Mouse (Mus musculus): Measurements from ENCODE around the gene Pnpla5. TPM values are rescaled to one million over a fixed set of nuclear protein-coding genes. Genes with fewer than 3 reads are reported as not detected.

The Pnpla5 gene
- polyA plus RNA-seq, 1 experiment from 2014 or later: not detected

DNA sequence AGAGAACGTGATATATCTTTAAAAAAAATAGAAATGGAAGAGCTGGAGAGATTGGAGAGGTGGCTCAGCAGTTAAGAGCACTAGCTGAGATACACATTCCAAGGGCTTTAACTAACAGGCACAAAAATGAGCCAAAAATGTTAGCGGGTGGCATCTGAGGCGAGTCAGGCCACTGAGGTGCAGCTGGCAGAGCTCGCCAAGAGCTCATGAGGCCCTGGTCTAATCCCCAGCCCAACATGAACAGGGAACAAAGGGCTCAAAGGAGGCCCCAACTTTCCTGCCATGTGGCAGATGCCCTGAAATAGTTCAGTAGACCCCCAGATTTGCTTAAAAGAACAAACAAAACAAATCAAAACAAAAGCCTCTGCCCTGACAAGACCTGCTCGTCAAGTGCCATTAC, 18.0 kb upstream of the Pnpla5 start:
- WGBS: 50% methylated on average over 5 of the region's 5 CpGs
- H3K9me3 ChIP-seq (replicated peaks; ENCODE audit: control insufficient read depth, low read length): no peaks in the 10 kb centered on the region
- H3K4me1 ChIP-seq (ENCODE audit: control insufficient read depth, insufficient read depth, low read length): no peaks in the 10 kb centered on the region
- no peaks in the 10 kb centered on the region for H3K36me3 ChIP-seq (ENCODE audit: control insufficient read depth, insufficient read depth)
- ATAC-seq (replicated peaks; ENCODE audit: extremely low read depth, insufficient read depth, low FRiP score): no peak
- no peak overlapping the region for H3K4me2 ChIP-seq (ENCODE audit: low read depth, low read length)
- no peak overlapping the region for H3K4me3 ChIP-seq (ENCODE audit: low read length)
- no peak overlapping the region for H3K27ac ChIP-seq (ENCODE audit: low read length)
- no peak overlapping the region for H3K9ac ChIP-seq (ENCODE audit: low read length)
- H3K27me3 ChIP-seq (ENCODE audit: control insufficient read depth, insufficient read depth, low read length): no peaks in the 10 kb centered on the region

- Histone ChIP-seq H3K9ac (ENCODE audit: low read length) (no peak overlapping the region), H3K27me3 (ENCODE audit: control insufficient read depth, insufficient read depth, low read length) (no peaks in the 10 kb centered on the region), H3K9me3 (replicated peaks; ENCODE audit: control insufficient read depth, low read length) (peaks cover 5% of the 10 kb centered on the region), H3K4me3 (ENCODE audit: low read length) (no peak overlapping the region), H3K4me2 (ENCODE audit: low read depth, low read length) (no peak overlapping the region), H3K27ac (ENCODE audit: low read length) (no peak overlapping the region), H3K4me1 (ENCODE audit: control insufficient read depth, insufficient read depth, low read length) (no peaks in the 10 kb centered on the region), H3K36me3 (ENCODE audit: control insufficient read depth, insufficient read depth) (no peaks in the 10 kb centered on the region)
- 49% methylated on average over 3 of the region's 3 CpGs for WGBS
- ATAC-seq (replicated peaks; ENCODE audit: extremely low read depth, insufficient read depth, low FRiP score): no peak
Observed at GRCm38 (mm10) chr15:84140109-84140508, 17.1 kb upstream of the Pnpla5 start.

DNA sequence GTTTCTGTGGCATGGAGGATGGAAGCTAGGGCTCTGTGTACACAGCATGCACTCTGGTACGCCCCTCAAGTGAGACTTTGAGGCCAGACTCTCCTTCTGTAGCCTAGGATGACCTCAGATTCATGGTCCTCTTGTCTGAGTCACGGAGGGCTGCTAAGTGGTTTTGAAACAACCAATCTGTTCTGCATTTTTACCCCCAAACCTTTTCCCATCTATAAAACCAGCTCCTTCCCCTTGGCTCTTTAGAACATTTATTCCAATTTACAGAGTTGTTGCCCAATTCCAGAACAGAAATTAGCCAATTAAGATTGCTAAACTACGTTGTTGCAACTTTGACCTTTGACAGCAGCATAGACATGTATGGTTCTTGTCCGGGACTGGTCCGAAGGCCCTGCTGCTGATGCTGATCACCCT, 16.6 kb upstream of the Pnpla5 start:
- Histone ChIP-seq H3K4me3 (ENCODE audit: low read length) (no peak overlapping the region), H3K9ac (ENCODE audit: low read length) (no peak overlapping the region), H3K4me2 (ENCODE audit: low read depth, low read length) (no peak overlapping the region), H3K4me1 (ENCODE audit: control insufficient read depth, insufficient read depth, low read length) (no peaks in the 10 kb centered on the region), H3K36me3 (ENCODE audit: control insufficient read depth, insufficient read depth) (no peaks in the 10 kb centered on the region), H3K27ac (ENCODE audit: low read length) (no peak overlapping the region), H3K27me3 (ENCODE audit: control insufficient read depth, insufficient read depth, low read length) (no peaks in the 10 kb centered on the region), H3K9me3 (replicated peaks; ENCODE audit: control insufficient read depth, low read length) (peaks cover 5% of the 10 kb centered on the region)
- no peak for ATAC-seq (replicated peaks; ENCODE audit: extremely low read depth, insufficient read depth, low FRiP score)
- WGBS: 85% methylated on average over 5 of the region's 5 CpGs

DNA sequence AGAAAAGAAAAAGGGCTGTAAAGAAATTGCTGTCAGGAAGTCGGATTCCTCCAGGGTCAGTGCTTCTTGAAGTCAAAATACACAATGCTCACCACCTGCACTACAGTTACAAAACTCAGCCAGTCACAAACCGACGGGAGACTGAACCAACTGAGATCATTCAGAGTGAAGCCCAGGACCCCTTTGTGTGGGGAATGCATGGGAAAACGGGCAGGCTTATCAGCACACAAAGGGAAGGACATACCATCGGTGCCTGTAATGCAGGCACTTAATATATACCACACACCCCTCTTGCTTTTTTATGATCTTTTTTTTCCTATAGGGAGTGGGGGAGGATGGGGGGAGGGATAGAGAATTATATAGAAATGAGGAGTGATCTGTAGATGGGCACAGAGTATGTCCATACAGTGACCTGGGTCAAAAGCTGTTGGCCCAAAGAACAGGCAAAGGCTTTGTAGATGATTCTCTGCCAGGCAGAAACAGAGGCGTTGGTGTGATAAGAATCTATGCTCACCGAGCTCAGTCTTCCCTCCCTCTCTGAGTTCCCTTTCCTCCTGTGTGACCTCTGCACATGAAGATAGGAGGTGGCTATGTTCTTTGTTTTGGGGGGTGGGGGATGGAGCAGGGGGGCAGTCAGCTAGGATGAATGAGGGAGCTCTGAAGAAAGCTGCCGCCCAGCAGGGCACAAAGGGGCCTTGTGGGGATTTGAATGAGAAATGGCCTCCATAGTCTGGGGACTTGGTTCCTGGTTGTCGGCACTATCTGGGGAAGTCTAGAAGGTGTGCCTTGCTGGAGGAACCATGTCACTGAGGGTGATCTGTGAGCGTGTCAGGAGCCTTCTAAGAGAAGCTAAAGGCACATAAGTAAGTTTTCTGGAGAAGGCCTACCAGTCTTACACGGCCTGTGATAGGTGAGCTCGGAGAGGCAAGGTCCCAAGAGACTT, 13.8 kb upstream of the Pnpla5 start:
- WGBS: 39% methylated on average over 12 of the region's 12 CpGs
- Histone ChIP-seq H3K27me3 (ENCODE audit: control insufficient read depth, insufficient read depth, low read length) (no peaks in the 10 kb centered on the region), H3K27ac (ENCODE audit: low read length) (no peak overlapping the region), H3K4me3 (ENCODE audit: low read length) (no peak overlapping the region), H3K9me3 (replicated peaks; ENCODE audit: control insufficient read depth, low read length) (peaks cover 5% of the 10 kb centered on the region), H3K36me3 (ENCODE audit: control insufficient read depth, insufficient read depth) (no peaks in the 10 kb centered on the region), H3K9ac (ENCODE audit: low read length) (no peak overlapping the region), H3K4me1 (ENCODE audit: control insufficient read depth, insufficient read depth, low read length) (peaks cover 4% of the 10 kb centered on the region), H3K4me2 (ENCODE audit: low read depth, low read length) (no peak overlapping the region)
- ATAC-seq (replicated peaks; ENCODE audit: extremely low read depth, insufficient read depth, low FRiP score): no peak

DNA sequence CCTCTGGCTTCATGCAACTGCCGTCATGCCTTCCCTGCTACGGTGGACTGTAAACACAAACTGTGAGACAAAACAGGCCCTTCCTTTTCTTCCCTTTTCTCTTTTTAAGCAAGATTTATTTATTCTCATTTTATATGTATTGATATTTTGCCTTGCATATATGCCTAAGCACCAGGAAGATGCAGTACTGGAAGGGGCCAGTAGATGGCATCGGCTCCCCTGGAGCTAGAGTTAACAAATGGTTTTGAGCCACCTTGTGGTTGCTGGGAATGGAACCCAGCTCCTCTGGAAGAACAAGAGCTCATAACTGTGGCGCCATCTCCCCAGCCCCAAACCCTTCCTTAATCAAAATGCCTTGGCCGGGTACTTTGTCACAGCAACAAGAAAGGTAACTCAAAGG, 12.5 kb upstream of the Pnpla5 start:
- Histone ChIP-seq H3K4me2 (ENCODE audit: low read depth, low read length) (no peak overlapping the region), H3K4me3 (ENCODE audit: low read length) (no peak overlapping the region), H3K4me1 (ENCODE audit: control insufficient read depth, insufficient read depth, low read length) (peaks cover 11% of the 10 kb centered on the region), H3K36me3 (ENCODE audit: control insufficient read depth, insufficient read depth) (no peaks in the 10 kb centered on the region), H3K9me3 (replicated peaks; ENCODE audit: control insufficient read depth, low read length) (peaks cover 5% of the 10 kb centered on the region), H3K27me3 (ENCODE audit: control insufficient read depth, insufficient read depth, low read length) (no peaks in the 10 kb centered on the region), H3K9ac (ENCODE audit: low read length) (no peak overlapping the region), H3K27ac (ENCODE audit: low read length) (no peak overlapping the region)
- no peak for ATAC-seq (replicated peaks; ENCODE audit: extremely low read depth, insufficient read depth, low FRiP score)
- WGBS: 82% methylated on average over 5 of the region's 5 CpGs

DNA sequence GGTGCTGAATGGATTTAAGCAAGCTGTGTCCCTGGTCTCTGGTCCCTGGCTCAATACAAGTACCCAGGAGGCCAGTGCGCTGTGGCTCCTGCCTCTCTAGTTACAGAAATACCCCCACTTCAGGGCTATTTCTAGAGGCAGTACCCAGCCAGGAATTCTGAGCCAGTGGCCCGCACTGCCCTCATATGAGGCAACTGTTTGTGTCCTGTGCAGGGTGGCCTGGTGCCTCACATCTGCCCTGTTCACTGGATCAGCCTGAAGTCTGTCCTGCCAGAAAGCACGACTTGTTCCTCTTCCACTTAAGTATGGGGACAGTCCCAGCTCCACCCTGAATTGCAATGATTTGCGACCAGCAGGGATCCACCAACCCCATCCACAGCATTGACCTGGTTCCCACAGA, 10.5 kb upstream of the Pnpla5 start:
- 0 out of 2 replicates have a peak, but pooled peaks have one; percentile 42 for ATAC-seq (replicated peaks; ENCODE audit: extremely low read depth, insufficient read depth, low FRiP score)
- Histone ChIP-seq H3K4me3 (ENCODE audit: low read length) (no peak overlapping the region), H3K27me3 (ENCODE audit: control insufficient read depth, insufficient read depth, low read length) (no peaks in the 10 kb centered on the region), H3K4me2 (ENCODE audit: low read depth, low read length) (no peak overlapping the region), H3K4me1 (ENCODE audit: control insufficient read depth, insufficient read depth, low read length) (peaks cover 11% of the 10 kb centered on the region), H3K9me3 (replicated peaks; ENCODE audit: control insufficient read depth, low read length) (peaks cover 5% of the 10 kb centered on the region), H3K9ac (ENCODE audit: low read length) (no peak overlapping the region), H3K27ac (ENCODE audit: low read length) (0 out of 2 replicates have a peak overlapping the region, but pooled peaks have one; percentile 13), H3K36me3 (ENCODE audit: control insufficient read depth, insufficient read depth) (no peaks in the 10 kb centered on the region)
- WGBS: 40% methylated on average over 4 of the region's 4 CpGs

DNA sequence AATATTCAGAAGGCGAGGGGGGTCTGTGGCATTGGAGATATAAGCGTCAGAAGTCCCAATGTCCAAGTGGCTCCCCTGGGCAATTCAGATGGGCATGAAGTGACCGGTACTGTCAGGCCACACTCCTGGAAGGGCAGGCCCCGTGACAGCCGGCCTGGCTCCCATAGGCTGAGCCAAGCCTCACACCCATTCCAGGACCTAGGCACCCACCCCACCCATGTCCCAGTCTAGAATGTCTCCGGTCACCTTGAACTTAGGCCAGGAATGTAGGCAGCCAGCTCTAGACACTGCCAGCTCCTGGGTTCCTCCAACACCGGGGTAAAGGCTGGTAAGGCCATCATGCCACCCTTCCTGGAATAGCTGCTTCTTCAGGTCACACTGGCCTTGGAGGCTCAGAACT, 9.0 kb upstream of the Pnpla5 start:
- WGBS: 86% methylated on average over 7 of the region's 7 CpGs
- no peak overlapping the region for H3K27ac ChIP-seq (ENCODE audit: low read length)
- peaks cover 11% of the 10 kb centered on the region for H3K4me1 ChIP-seq (ENCODE audit: control insufficient read depth, insufficient read depth, low read length)
- H3K4me3 ChIP-seq (ENCODE audit: low read length): no peak overlapping the region
- no peak overlapping the region for H3K9ac ChIP-seq (ENCODE audit: low read length)
- ATAC-seq (replicated peaks; ENCODE audit: extremely low read depth, insufficient read depth, low FRiP score): no peak
- no peaks in the 10 kb centered on the region for H3K36me3 ChIP-seq (ENCODE audit: control insufficient read depth, insufficient read depth)
- H3K9me3 ChIP-seq (replicated peaks; ENCODE audit: control insufficient read depth, low read length): peaks cover 5% of the 10 kb centered on the region
- no peak overlapping the region for H3K4me2 ChIP-seq (ENCODE audit: low read depth, low read length)
- H3K27me3 ChIP-seq (ENCODE audit: control insufficient read depth, insufficient read depth, low read length): no peaks in the 10 kb centered on the region

- 33% methylated on average over 16 of the region's 16 CpGs for WGBS
- ATAC-seq (replicated peaks; ENCODE audit: extremely low read depth, insufficient read depth, low FRiP score): peak; percentile 83
Observed at GRCm38 (mm10) chr15:84131096-84131786, 8.3 kb upstream of the Pnpla5 start.

DNA sequence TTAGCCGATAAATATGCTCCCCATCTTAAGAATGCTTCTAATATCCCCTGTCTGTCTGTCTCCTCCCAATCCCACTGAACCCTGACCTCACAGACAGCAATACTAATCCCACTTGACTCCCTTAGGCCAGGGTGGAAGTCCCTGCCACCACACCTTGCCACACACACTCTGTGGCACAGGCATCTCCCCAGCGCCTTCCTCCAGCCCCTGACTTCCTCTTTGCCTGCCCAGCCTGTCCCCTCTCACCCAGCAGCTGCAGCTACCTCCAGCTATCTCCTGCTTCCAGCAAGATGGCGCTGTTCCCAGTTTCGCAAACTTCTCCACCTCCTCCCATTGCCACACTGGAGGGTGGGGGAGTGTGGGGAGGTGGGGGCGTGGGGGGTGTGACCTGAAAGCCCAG, 3.9 kb upstream of the Pnpla5 start:
- H3K27ac ChIP-seq (ENCODE audit: low read length): no peak overlapping the region
- H3K4me2 ChIP-seq (ENCODE audit: low read depth, low read length): no peak overlapping the region
- H3K9me3 ChIP-seq (replicated peaks; ENCODE audit: control insufficient read depth, low read length): no peaks in the 10 kb centered on the region
- no peak overlapping the region for H3K9ac ChIP-seq (ENCODE audit: low read length)
- 36% methylated on average over 5 of the region's 5 CpGs for WGBS
- no peaks in the 10 kb centered on the region for H3K36me3 ChIP-seq (ENCODE audit: control insufficient read depth, insufficient read depth)
- 0 out of 2 replicates have a peak, but pooled peaks cover 2% of the 10 kb centered on the region for H3K27me3 ChIP-seq (ENCODE audit: control insufficient read depth, insufficient read depth, low read length)
- H3K4me1 ChIP-seq (ENCODE audit: control insufficient read depth, insufficient read depth, low read length): peaks cover 9% of the 10 kb centered on the region
- H3K4me3 ChIP-seq (ENCODE audit: low read length): no peak overlapping the region
- no peak for ATAC-seq (replicated peaks; ENCODE audit: extremely low read depth, insufficient read depth, low FRiP score)

More at GRCm38 (mm10) chr15:84131096-84131786, 8.3 kb upstream of the Pnpla5 start:
- Histone ChIP-seq H3K9ac (ENCODE audit: low read length) (no peak overlapping the region), H3K36me3 (ENCODE audit: control insufficient read depth, insufficient read depth) (no peaks in the 10 kb centered on the region), H3K4me3 (ENCODE audit: low read length) (no peak overlapping the region), H3K27ac (ENCODE audit: low read length) (no peak overlapping the region), H3K4me1 (ENCODE audit: control insufficient read depth, insufficient read depth, low read length) (peaks cover 11% of the 10 kb centered on the region), H3K27me3 (ENCODE audit: control insufficient read depth, insufficient read depth, low read length) (no peaks in the 10 kb centered on the region), H3K9me3 (replicated peaks; ENCODE audit: control insufficient read depth, low read length) (peaks cover 5% of the 10 kb centered on the region), H3K4me2 (ENCODE audit: low read depth, low read length) (peak overlapping the region; percentile 26; the same call in 1 of the 2 replicates)

Measured in heart, embryonic 16.5 days (tissue).